Mouse (Mus musculus) adrenal gland, adult (tissue): ENCODE measurements around the gene Myo1d.

ENCODE experiments used
- DNase-seq, 2 experiments: peaks; one replicate each; pipeline ENCODE4 v3.0.0; 2022 to 2023; ENCODE audit warnings: low spot score in 1 of 2; ENCODE audit not compliant: inconsistent age in 2 of 2

Gene Myo1d

GRCm38 (mm10) chr11:80628581-80628980, 151.2 kb downstream of the Myo1d start:
- no peak for DNase-seq

- no peak for DNase-seq
Observed at GRCm38 (mm10) chr11:80623038-80623380, 156.8 kb downstream of the Myo1d start.

- DNase-seq: no peak
Observed at GRCm38 (mm10) chr11:80622233-80623037, 157.4 kb downstream of the Myo1d start.

- DNase-seq: no peak
Observed at GRCm38 (mm10) chr11:80614949-80615725, 164.7 kb downstream of the Myo1d start.

- DNase-seq: peak in 1 of 2 experiments; percentile 68
Observed at GRCm38 (mm10) chr11:80614418-80614817, 165.4 kb downstream of the Myo1d start.

GRCm38 (mm10) chr11:80613534-80613933, 166.3 kb downstream of the Myo1d start:
- DNase-seq: no peak

GRCm38 (mm10) chr11:80602707-80603441, 177.0 kb downstream of the Myo1d start:
- no peak for DNase-seq

GRCm38 (mm10) chr11:80602041-80602458, 177.8 kb downstream of the Myo1d start:
- peak in 1 of 2 experiments; percentile 58 for DNase-seq

- peak; percentile 22 to 64 for DNase-seq
Observed at GRCm38 (mm10) chr11:80601040-80601864, 178.6 kb downstream of the Myo1d start.

- DNase-seq: no peak
Observed at GRCm38 (mm10) chr11:80595482-80595881, 184.3 kb downstream of the Myo1d start.

GRCm38 (mm10) chr11:80589387-80589786, 190.4 kb downstream of the Myo1d start:
- no peak for DNase-seq

- DNase-seq: no peak
Observed at GRCm38 (mm10) chr11:80585761-80586160, 194.1 kb downstream of the Myo1d start.

- no peak for DNase-seq
Observed at GRCm38 (mm10) chr11:80585211-80585610, 194.6 kb downstream of the Myo1d start.

- no peak for DNase-seq
Observed at GRCm38 (mm10) chr11:80580494-80580893, 199.3 kb downstream of the Myo1d start.

GRCm38 (mm10) chr11:80577747-80578640, 201.8 kb downstream of the Myo1d start:
- DNase-seq: peak; percentile 80 to 91

- no peak for DNase-seq
Observed at GRCm38 (mm10) chr11:80575794-80576193, 204.0 kb downstream of the Myo1d start.

- no peak for DNase-seq
Observed at GRCm38 (mm10) chr11:80566286-80566685, 213.5 kb downstream of the Myo1d start.

GRCm38 (mm10) chr11:80564975-80565965, 214.6 kb downstream of the Myo1d start:
- peak in 1 of 2 experiments; percentile 55 for DNase-seq
